Mouse (Mus musculus) mouse trophoblast stem cell (cell line): ENCODE data around the gene Hecw1.
"Not testable (repeated sequence)": the region's sequence is repeated elsewhere in the genome, so short reads cannot be mapped to it uniquely, and the experiment has no call there.

Experiments used
- in situ Hi-C, 2 experiments: fragments of 300-500 bp; cut with MseI, MboI; formaldehyde crosslinking; loops; 2 replicates in 1 of 2; 3 replicates in 1 of 2; pipeline ENCODE4 v1.15.1; 2025

The Hecw1 gene

DNA sequence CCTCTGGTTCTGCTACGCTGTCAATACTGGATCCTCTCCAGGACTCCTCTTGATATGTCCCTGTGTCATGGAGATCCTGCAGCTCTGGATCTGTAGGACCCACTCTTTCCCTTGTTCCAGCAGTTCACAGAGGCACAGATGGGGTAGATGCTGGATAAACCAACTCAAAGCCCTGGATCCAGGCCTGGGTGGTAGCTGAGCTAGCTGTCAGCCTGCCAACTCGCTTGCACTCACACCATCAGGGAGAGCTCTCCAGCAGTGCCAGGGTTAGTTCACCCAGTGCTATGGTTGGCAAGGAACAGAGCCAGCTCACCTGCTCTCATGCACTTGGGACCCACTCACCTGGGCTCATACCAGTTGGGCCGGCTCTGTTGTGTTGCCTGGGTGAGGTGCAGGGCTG is 157.5 kb downstream of the Hecw1 start:
- in situ Hi-C loops = no loop called here

DNA sequence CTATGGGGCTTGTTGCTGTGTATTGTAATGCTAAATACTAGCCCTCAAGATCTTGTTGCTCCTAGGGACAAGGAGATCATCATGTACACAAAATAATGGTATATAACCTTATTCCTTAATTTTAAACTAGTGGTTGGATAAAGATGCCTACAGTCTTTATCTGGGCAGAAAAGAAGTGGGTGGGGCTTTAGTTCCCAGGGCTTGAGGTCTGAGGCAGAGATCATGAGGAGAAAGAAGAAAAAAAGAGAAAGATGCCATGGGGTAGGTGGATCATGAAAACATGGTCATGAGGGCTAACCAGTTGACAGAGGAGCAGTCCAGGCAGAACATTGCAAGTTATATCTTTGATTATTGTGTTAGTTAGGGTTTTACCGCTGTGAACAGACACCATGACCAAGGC is 195.8 kb downstream of the Hecw1 start:
- in situ Hi-C loops = no loop called here

DNA sequence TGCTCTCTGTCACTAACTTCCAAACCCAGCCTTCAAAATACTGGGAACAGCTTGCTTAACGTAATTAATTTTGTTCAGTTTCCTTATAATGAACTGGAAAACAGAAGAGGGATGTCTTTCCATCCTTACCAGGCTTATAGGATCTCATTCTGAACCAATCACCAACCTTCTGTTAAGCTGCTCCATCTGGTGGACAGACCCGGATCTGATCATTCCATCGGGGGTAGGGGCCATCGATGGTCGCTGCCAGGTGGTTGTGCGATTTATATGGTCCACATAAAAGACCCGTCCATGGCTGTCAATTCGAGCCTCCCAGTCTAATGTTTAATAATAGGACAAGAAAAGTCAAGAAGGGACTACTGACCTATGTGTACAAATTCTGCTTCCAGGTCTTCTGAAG is 216.4 kb downstream of the Hecw1 start:
- in situ Hi-C loops = no loop called here

DNA sequence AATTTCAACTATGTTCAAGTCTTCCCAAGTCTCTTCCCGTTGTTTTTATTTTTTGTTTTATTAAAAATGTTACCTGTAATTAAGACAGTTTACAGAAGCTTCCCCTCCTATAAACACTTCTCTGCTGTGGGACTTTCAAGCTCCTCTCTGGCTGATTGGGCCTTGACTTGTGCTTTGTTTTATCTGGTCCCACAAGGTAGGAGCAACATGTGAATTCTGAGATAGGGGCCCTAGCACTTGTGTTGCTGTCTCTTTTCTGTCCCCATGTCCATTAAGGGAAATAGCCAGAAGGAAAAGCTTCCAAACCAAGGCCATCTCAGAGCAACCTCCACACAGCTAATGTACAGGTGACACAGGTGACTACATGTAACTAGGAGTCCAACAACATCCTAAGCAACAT is 218.9 kb downstream of the Hecw1 start:
- in situ Hi-C loops = no loop called here

GRCm38 (mm10) chr13:14302921-14303320 is 220.1 kb downstream of the Hecw1 start:
- in situ Hi-C loops = no loop called here

- in situ Hi-C loops = no loop called here
These were observed 233.0 kb downstream of the Hecw1 start for GRCm38 (mm10) chr13:14290016-14290415.

DNA sequence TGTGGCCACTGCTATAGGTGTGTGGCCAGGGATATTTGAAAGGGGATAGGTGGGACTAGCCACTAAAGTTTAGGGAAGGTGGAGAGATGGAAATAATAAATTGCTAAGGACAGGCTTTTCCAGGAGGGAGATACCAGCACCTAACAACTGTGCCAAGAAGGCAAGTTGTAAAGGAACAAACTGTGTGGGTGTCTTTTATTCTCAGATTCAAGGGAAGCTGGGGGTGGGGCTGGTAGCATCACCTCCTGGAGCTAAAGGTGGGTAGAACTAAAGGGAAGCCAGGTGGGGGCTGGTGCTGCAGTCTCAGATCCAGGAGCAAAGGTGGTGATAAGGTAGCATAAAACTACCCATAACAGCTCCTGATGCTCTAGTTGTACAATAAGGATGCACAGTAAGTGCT is 251.6 kb downstream of the Hecw1 start:
- in situ Hi-C loops = no loop called here

- in situ Hi-C loops = not testable (repeated sequence)
These were observed 262.1 kb downstream of the Hecw1 start for GRCm38 (mm10) chr13:14260939-14261338.

DNA sequence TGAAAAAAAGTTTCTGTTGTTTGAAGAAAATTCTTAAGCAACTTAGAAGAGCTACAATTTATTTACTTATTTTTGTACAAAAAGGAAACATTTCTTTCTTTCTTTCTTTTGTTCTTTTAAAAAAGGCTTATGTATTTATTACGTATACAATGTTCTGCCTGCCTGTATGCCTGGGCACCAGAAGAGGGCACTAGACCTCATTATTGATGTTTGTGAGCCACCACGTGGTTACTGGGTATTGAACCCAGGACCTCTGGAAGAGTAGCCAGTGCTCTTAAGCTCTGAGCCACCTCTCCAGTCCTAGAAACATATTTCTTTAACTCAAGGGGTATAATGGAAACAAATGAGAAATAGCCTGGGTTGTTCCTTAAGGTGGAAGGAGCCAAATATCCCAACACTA is 277.1 kb downstream of the Hecw1 start:
- in situ Hi-C loops = no loop called here

- in situ Hi-C loops = no loop called here
These were observed 343.4 kb downstream of the Hecw1 start for GRCm38 (mm10) chr13:14179669-14180068.

GRCm38 (mm10) chr13:14177989-14178388 is 345.0 kb downstream of the Hecw1 start:
- in situ Hi-C loops = no loop called here
